Mouse (Mus musculus): ENCODE measurements around the gene Trim17. TPM values are rescaled to one million over a fixed set of nuclear protein-coding genes. Genes with fewer than 3 reads are reported as not detected.
"Not testable (repeated sequence)": the region's sequence is repeated elsewhere in the genome, so short reads cannot be mapped to it uniquely, and the experiment has no call there.

Gene Trim17
- total and polyA plus RNA-seq, 2 experiments from 2014 or later = 0.65 to 4.0 TPM

DNA sequence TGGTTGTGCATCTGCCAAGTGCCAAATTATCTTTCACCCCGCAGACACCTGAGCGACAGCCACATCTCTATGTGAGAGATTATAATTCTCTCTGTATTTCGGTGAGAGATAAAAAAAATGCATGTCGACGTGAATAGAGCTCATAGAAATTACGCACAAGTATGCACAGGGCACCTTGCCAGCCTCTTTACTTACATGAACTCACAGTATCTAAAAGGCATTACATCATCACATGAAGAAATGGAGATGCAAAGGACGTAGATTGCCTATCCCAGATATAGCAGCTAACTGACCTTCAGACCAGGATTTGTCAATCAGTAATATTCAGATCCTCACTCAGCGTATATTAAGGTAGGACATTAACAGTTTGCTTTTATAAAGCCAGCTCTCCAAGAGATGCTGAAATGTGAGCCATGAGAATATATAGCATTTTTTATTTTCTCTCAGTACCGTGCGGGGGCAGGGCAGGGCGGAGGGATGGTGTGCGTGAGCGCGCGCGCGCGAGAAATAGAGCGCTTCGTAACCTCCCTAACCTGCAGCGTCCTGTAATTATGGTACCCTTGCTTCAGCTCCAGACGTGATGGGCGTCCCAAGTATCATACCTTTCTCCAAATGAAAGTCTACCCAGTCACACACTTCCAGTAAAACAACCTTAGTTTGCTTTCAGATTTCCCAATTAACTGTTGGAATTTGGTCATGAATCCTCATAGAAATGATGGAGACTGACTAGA, 6.5 kb upstream of the Trim17 start:
- peak; percentile 88 for DNase-seq
- H3K9ac ChIP-seq = peak overlapping the region; percentile 65
- ATAC-seq = peak; percentile 74
- H3K27me3 ChIP-seq (ENCODE audit: insufficient read depth, low read length) = no peaks in the 10 kb centered on the region
- no peaks in the 10 kb centered on the region for H3K9me3 ChIP-seq (ENCODE audit: low read length)
- TF ChIP-seq CTCF (IDR thresholded peaks at IDR 0.05; ENCODE audit: low read depth) = no peak
- H3K4me3 ChIP-seq (ENCODE audit: low read depth, low read length) = peak overlapping the region; percentile 50
- no peaks in the 10 kb centered on the region for H3K36me3 ChIP-seq (ENCODE audit: insufficient read depth)
- peak overlapping the region; percentile 98 for H3K27ac ChIP-seq (ENCODE audit: low read depth, low read length)
- H3K4me1 ChIP-seq (ENCODE audit: insufficient read depth) = peaks cover 9% of the 10 kb centered on the region; the same call in 1 of the 2 replicates
- peak overlapping the region; percentile 64 for H3K4me2 ChIP-seq (ENCODE audit: low read depth)
- 4% methylated on average over 23 of the region's 23 CpGs for WGBS

DNA sequence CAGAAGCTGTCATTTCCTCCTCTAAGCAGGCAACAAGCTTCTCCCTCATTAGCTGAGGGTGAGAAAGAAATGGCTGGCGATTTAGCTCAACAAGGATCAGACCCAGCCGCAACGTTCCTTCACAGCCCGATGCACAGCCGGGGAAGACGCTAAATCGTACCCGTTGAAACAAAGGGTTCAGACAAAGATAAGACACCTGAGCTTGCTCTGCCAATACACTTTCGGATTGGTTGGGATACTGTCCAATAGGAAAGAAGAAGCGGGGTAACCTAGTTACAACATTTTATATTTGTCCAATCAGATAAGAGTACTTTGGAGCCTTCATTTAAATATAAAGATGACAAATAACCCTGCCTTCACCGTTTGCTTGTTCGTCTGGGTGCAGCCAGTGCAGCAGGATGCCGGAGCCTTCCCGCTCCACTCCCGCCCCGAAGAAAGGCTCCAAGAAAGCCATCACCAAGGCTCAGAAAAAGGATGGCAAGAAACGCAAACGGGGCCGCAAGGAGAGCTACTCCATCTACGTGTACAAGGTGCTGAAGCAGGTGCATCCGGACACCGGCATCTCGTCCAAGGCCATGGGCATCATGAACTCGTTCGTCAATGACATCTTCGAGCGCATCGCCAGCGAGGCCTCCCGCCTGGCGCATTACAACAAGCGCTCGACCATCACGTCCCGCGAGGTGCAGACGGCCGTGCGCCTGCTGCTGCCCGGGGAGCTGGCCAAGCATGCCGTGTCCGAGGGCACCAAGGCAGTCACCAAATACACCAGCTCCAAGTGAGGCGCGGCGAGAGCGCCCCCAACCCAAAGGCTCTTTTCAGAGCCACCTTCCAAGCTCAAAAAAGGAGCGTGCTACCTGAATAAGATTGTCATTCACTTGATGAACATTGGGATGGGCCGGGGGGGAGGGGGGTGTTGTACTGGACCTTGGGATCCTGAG, 5.7 kb upstream of the Trim17 start, which contains the start of gene Hist3h2ba:
Gene Hist3h2ba, plus strand, starts transcription at position 379 of the 938 bp plus-strand sequence.
- Histone ChIP-seq H3K4me3 (ENCODE audit: low read depth, low read length) (peak within 1 kb of the TSS; percentile 50), H3K36me3 (ENCODE audit: insufficient read depth) (no peaks in the 10 kb centered on the region), H3K4me1 (ENCODE audit: insufficient read depth) (peaks cover 9% of the 10 kb centered on the region; the same call in 1 of the 2 replicates), H3K9me3 (ENCODE audit: low read length) (no peaks in the 10 kb centered on the region), H3K9ac (peak within 1 kb of the TSS; percentile 85), H3K27me3 (ENCODE audit: insufficient read depth, low read length) (no peaks in the 10 kb centered on the region), H3K4me2 (ENCODE audit: low read depth) (peak within 1 kb of the TSS; percentile 64), H3K27ac (ENCODE audit: low read depth, low read length) (peak within 1 kb of the TSS; percentile 98)
- 0 out of 2 replicates have a peak, but pooled peaks have one; percentile 22 for TF ChIP-seq CTCF (IDR thresholded peaks at IDR 0.05; ENCODE audit: low read depth)
- ATAC-seq (peak; percentile 89), DNase-seq (peak; percentile 94)
- WGBS = under 1% methylated on average over 48 of the region's 48 CpGs

DNA sequence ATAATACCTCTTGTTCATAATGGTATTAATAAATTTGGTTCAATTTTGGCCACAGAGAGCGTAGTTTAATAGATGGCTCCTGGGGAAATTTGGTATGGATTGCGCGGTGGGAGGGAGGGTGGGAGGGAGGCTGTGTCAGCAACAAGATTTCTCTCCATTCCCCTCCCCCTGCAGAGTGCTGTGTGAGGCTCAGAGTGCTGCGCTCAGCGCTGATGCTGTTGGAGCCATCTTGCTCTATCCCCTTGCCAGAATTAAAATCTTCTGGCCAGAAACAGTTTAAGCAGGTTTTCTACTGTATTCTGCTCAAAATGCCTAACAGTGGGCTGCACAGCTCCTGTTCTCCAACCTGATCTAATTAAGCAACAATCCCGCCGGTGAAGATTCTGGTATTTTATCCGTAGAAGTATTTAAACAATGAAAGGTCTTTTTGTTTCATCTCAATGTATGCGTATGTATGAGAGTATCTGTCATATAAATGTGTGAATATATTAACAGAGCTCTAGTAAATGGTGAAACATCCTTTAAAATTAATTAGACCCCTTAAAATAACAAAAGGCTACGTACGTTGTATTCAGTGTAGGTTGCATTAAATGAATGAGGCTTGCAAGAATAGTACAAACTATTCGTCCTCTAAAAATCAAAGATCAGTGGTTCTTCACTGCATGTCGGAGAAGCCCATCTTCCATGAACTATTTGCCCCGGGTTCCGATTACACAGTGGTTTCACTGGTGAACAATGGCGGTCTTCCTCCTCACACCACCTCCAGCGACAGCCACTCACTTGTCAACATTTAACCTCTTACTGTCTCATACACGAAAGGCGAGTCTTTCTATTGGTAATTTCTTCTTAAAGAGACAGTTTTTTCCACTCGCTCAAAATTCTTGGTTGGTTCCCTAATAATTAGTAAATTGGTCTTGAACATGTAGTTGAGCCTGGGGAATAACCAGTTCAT, 4.7 kb upstream of the Trim17 start:
- no peaks in the 10 kb centered on the region for H3K36me3 ChIP-seq (ENCODE audit: insufficient read depth)
- H3K9me3 ChIP-seq (ENCODE audit: low read length) = no peaks in the 10 kb centered on the region
- H3K27me3 ChIP-seq (ENCODE audit: insufficient read depth, low read length) = no peaks in the 10 kb centered on the region
- 2% methylated on average over 20 of the region's 20 CpGs for WGBS
- peak overlapping the region; percentile 64 for H3K4me2 ChIP-seq (ENCODE audit: low read depth)
- peak overlapping the region; percentile 50 for H3K4me3 ChIP-seq (ENCODE audit: low read depth, low read length)
- ATAC-seq (peak; percentile 72), DNase-seq (peak; percentile 89)
- peaks cover 9% of the 10 kb centered on the region; the same call in 1 of the 2 replicates for H3K4me1 ChIP-seq (ENCODE audit: insufficient read depth)
- H3K9ac ChIP-seq = peak overlapping the region; percentile 85
- peak overlapping the region; percentile 98 for H3K27ac ChIP-seq (ENCODE audit: low read depth, low read length)
- TF ChIP-seq CTCF (IDR thresholded peaks at IDR 0.05; ENCODE audit: low read depth) = no peak

DNA sequence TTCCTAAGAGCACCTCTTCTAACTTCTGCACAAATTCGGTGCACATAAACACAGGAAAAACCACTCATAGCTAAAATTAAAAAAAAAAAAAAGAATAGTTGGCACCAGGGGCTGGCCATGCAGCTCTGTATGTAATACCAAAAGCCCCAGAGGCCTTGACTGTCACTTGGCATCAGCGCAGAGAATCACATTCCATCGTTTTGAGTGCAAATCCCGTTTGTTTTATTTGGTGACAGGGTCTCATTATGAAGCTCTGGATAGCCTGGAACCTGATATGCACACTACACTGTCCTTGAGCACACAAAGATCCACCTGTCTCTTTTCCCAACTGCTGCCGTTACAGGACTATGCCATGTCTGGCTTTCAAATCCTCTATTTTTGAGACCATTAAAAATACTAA, 3.3 kb upstream of the Trim17 start:
- no peaks in the 10 kb centered on the region for H3K27me3 ChIP-seq (ENCODE audit: insufficient read depth, low read length)
- 0 out of 2 replicates have a peak overlapping the region, but pooled peaks have one; percentile 85 for H3K9ac ChIP-seq
- peak overlapping the region; percentile 64 for H3K4me2 ChIP-seq (ENCODE audit: low read depth)
- 44% methylated on average over 5 of the region's 5 CpGs for WGBS
- no peak for TF ChIP-seq CTCF (IDR thresholded peaks at IDR 0.05; ENCODE audit: low read depth)
- H3K36me3 ChIP-seq (ENCODE audit: insufficient read depth) = no peaks in the 10 kb centered on the region
- DNase-seq = no peak
- no peaks in the 10 kb centered on the region for H3K9me3 ChIP-seq (ENCODE audit: low read length)
- ATAC-seq = no peak
- H3K4me1 ChIP-seq (ENCODE audit: insufficient read depth) = peaks cover 9% of the 10 kb centered on the region; the same call in 1 of the 2 replicates
- no peak overlapping the region for H3K4me3 ChIP-seq (ENCODE audit: low read depth, low read length)
- H3K27ac ChIP-seq (ENCODE audit: low read depth, low read length) = peak overlapping the region; percentile 98

DNA sequence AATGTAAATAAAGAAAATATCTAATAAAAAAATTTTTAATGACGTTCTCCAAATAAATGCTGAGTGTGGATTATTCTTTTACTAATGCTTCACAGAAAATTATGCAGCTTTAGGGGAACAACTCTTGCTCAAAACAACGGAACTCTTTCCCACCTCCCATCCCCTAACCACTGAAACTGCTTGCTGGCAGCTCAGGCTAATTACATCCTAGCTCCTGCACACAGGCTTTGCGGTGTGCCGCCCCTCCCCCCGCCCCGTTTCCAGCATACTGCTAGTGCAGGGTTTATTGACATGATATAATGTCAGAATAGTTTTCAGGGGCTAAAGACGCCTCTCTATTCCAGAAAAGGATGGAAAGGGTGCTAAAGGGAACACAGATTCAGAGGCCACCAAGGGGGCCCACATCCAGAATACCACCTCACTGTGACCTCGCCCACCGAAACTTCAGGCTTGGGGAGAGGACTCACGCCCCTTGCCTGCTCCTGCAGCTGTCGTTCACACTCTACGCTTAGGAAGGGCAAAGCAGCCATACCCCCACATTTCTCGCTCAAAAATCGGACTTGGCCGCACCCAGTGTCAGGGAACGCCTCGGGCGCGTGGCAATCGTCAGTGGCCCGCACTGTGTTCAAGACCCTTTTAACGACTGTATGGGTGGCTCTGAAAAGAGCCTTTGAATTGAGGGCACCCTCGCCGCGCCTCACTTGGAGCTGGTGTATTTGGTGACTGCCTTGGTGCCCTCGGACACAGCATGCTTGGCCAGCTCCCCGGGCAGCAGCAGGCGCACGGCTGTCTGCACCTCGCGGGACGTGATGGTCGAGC, 925 bp upstream of the Trim17 start:
- TF ChIP-seq CTCF (IDR thresholded peaks at IDR 0.05; ENCODE audit: low read depth) = peak; percentile 11; the same call in 1 of the 2 replicates
- peak overlapping the region; percentile 85 for H3K4me2 ChIP-seq (ENCODE audit: low read depth)
- WGBS = 1% methylated on average over 33 of the region's 33 CpGs

DNA sequence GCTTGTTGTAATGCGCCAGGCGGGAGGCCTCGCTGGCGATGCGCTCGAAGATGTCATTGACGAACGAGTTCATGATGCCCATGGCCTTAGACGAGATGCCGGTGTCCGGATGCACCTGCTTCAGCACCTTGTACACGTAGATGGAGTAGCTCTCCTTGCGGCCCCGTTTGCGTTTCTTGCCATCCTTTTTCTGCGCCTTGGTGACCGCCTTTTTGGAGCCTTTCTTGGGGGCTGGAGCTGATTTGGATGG, 390 bp upstream of the Trim17 start:
- Histone ChIP-seq H3K27ac (ENCODE audit: low read depth, low read length) (peak overlapping the region; percentile 99), H3K4me2 (ENCODE audit: low read depth) (peak overlapping the region; percentile 85), H3K9ac (peak overlapping the region; percentile 96), H3K4me3 (ENCODE audit: low read depth, low read length) (peak overlapping the region; percentile 59), H3K4me1 (ENCODE audit: insufficient read depth) (peaks cover 26% of the 10 kb centered on the region)
- not testable (repeated sequence) for ATAC-seq; H3K9me3 ChIP-seq (ENCODE audit: low read length); H3K27me3 ChIP-seq (ENCODE audit: insufficient read depth, low read length); DNase-seq; H3K36me3 ChIP-seq (ENCODE audit: insufficient read depth)
- WGBS = 0% methylated on average over 14 of the region's 17 CpGs

More for the DNA sequence above, 925 bp upstream of the Trim17 start:
- H3K4me1 ChIP-seq (ENCODE audit: insufficient read depth) = peaks cover 26% of the 10 kb centered on the region
- H3K9me3 ChIP-seq (ENCODE audit: low read length) = no peaks in the 10 kb centered on the region
- peak overlapping the region; percentile 59 for H3K4me3 ChIP-seq (ENCODE audit: low read depth, low read length)
- peak overlapping the region; percentile 99 for H3K27ac ChIP-seq (ENCODE audit: low read depth, low read length)
- peak; percentile 17 for ATAC-seq
- no peaks in the 10 kb centered on the region; the same call in 1 of the 2 replicates for H3K36me3 ChIP-seq (ENCODE audit: insufficient read depth)
- peak; percentile 80 for DNase-seq
- no peaks in the 10 kb centered on the region for H3K27me3 ChIP-seq (ENCODE audit: insufficient read depth, low read length)
- H3K9ac ChIP-seq = peak overlapping the region; percentile 96

All from forebrain, postnatal 0 days (tissue).